Mouse (Mus musculus) G1E (cell line): ENCODE measurements around the gene Smg6.

Experiments
- CTCF ChIP-seq: IDR thresholded peaks from 2 replicates; pipeline ENCODE4 v1.5.1; 2012; ENCODE audit warnings: low read depth, low read length, inconsistent platforms, mixed read lengths
- GATA2 ChIP-seq: IDR thresholded peaks from 2 replicates; pipeline ENCODE4 v1.6.1; 2012; ENCODE audit warnings: low read depth, low read length, inconsistent platforms, borderline replicate concordance
- POLR2AphosphoS5 ChIP-seq: IDR thresholded peaks from 2 replicates; pipeline ENCODE4 v1.6.1; 2012; ENCODE audit warnings: low read depth, low read length, inconsistent platforms; ENCODE audit not compliant: insufficient replicate concordance

DNA sequence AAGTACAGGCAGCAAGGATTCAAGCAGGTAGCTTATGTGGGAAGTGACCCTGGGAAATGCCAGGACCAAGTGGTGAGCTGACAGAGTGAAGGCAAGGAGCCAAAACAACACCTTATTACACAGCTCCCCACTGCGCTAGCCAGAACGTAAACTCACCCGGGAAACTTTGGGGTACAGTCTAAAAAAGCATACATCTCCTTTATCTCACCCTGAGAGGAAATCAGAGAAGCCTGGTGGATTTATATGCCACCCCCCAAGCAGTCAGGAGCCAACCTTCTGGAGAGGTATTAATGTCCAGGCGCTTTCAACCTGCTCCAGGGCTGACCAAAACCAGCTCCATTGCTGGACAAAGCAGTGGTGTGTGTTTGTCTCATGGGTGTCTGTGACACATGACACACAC lies 278.3 kb downstream of the Smg6 start:
- TF ChIP-seq CTCF, result no peak
- TF ChIP-seq POLR2AphosphoS5, result no peak
- TF ChIP-seq GATA2, result no peak
